Mouse (Mus musculus) small intestine, adult 2 months (tissue): ENCODE measurements around the gene Vldlr. TPM values are rescaled to one million over a fixed set of nuclear protein-coding genes. Genes with fewer than 3 reads are reported as not detected.

Experiments
- H3K27ac ChIP-seq: fragments of 200-500 bp; 2 replicates; pipeline ENCODE4 v1.5.1; 2012; ENCODE audit warnings: low read depth, low read length, control low read depth, inconsistent platforms; ENCODE audit not compliant: insufficient read depth
- H3K27me3 ChIP-seq: fragments of 200-500 bp; 2 replicates; pipeline ENCODE4 v1.6.1; 2012; ENCODE audit warnings: mild to moderate bottlenecking, moderate library complexity, low read length, inconsistent platforms; ENCODE audit not compliant: control insufficient read depth, insufficient read depth
- H3K36me3 ChIP-seq: fragments of 200-500 bp; 2 replicates; pipeline ENCODE4 v1.6.1; 2012; ENCODE audit warnings: mild to moderate bottlenecking, low read length, control low read depth, inconsistent platforms; ENCODE audit not compliant: control insufficient read depth, insufficient read depth
- H3K4me1 ChIP-seq: fragments of 200-500 bp; 2 replicates; pipeline ENCODE4 v1.6.1; 2012; ENCODE audit warnings: low read length, inconsistent platforms, mixed read lengths; ENCODE audit not compliant: control insufficient read depth, insufficient read depth, insufficient read length
- H3K4me3 ChIP-seq: fragments of 200-500 bp; 2 replicates; pipeline ENCODE4 v1.5.1; 2012; ENCODE audit warnings: low read depth, mild to moderate bottlenecking, control low read depth, inconsistent platforms, low read length, moderate library complexity
- CTCF ChIP-seq: fragments of 200-500 bp; IDR thresholded peaks from 2 replicates; pipeline ENCODE4 v1.5.1; 2012; ENCODE audit warnings: low read depth, mild to moderate bottlenecking, control low read depth, inconsistent platforms, low read length, moderate library complexity, mixed read lengths; ENCODE audit not compliant: insufficient replicate concordance, insufficient read length; ENCODE audit errors: extremely low read depth
- POLR2A ChIP-seq: fragments of 200-500 bp; IDR thresholded peaks from 2 replicates; pipeline ENCODE4 v1.6.1; 2012; ENCODE audit warnings: low read depth, mild to moderate bottlenecking, control low read depth, inconsistent platforms, low read length, moderate library complexity
- WGBS: fragments of 180-500 bp; shearing (Covaris S2); methylation state at CpG from one replicate; pipeline ENCODE4 v1.1.7; 2018; 5-methylcytosine and 5-hydroxymethylcytosine counted together
- polyA plus RNA-seq: library from polyadenylated mRNA; depleted of rRNA; stranded (reverse); fragments of >200 nt; gene quantifications from 2 replicates; pipeline ENCODE4 v1.2.3, GENCODE M21; 2012

Vldlr gene
- polyA plus RNA-seq, 1 experiment: 3.9 TPM

DNA sequence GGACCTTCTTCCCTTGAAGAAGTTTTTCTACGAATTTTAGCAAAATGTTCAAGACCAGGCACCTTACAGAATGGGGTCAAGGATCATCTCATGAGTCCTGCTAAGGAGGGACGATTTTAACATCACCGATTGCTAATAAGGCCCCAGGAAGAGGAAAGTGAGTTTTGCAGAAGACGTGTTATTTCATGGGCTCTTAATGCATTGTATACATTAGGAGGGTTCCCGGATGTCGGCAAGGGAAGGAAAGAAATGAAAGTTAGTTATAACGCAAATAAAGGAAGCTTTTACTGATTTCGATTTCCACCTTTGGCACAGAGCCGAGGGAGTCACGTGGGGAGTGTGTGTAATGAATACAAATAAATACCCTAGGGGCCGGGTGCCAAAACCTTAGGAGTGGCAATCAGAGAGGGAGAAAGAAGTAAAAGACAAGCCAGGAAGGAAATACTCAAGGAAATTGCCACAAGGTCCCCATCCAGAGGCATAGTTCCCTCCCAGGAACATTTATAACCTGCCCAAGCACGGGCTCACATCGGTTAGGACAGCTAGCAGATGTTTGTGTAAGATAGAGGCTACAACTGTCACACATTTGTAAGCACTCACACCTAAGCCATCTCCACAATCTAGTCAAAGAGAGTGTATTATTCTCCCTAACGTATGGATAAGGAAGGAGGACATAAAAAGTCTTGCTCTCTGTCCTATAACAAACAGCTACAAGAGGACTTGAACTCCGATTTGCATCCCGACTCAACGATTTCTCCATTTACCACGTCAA is 35.7 kb upstream of the Vldlr start:
- Histone ChIP-seq H3K27me3 (no peaks in the 10 kb centered on the region), H3K27ac (no peak overlapping the region), H3K4me1 (peaks cover 2% of the 10 kb centered on the region; the same call in 1 of the 2 replicates), H3K4me3 (no peak overlapping the region), H3K36me3 (no peaks in the 10 kb centered on the region)
- TF ChIP-seq POLR2A: no peak
- no peak for TF ChIP-seq CTCF
- 19% methylated on average over 18 of the region's 18 CpGs for WGBS

DNA sequence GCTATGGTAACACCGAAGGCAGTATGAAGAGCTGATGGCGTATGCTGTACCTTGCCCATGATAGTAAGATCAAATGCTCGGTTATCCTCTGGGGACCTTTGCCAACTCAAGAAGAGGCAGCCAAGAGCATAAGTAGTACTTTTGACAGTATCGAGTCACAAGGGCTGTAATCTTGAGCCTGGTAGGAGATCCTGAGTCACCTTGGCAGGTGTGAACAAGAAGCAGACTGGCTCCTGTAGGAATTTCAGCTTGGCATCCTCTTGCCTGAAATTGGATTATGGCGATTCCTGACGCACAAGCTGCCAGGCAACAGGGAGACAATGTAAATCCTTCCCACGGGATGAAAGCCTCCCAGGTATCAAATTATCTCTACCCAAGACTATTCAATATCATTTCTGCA is 32.8 kb upstream of the Vldlr start:
- Histone ChIP-seq H3K4me3 (no peak overlapping the region), H3K4me1 (peaks cover 2% of the 10 kb centered on the region; the same call in 1 of the 2 replicates), H3K27me3 (no peaks in the 10 kb centered on the region), H3K27ac (no peak overlapping the region), H3K36me3 (no peaks in the 10 kb centered on the region)
- TF ChIP-seq POLR2A: no peak
- no peak for TF ChIP-seq CTCF
- 85% methylated on average over 7 of the region's 7 CpGs for WGBS

DNA sequence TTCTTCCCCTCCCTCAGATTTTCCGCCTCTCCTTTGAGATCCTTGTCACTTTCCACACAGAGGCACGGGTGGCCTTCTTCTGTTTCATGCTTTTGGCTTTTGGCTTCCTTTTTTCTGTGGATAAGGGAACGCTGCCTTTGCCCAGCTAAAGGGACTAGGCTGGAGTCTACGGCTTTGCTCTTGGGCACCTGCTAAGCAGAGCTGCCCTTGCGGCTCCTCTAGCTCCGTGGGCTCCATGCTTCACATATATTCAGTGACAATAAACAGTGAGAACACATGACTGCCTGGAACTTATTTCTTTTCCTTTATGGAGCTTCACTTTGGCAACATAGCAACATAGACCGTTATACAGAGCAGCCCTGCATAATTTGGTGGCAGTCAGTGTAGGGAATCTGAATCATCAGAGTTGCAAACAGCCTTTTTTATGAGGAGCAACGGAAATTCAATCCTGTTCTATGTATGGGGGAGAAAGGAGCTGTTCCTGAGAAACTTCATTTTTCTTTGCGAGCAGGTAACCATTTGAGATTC is 12.5 kb upstream of the Vldlr start:
- Histone ChIP-seq H3K36me3 (no peaks in the 10 kb centered on the region), H3K27me3 (no peaks in the 10 kb centered on the region), H3K4me1 (no peaks in the 10 kb centered on the region), H3K27ac (no peak overlapping the region), H3K4me3 (no peak overlapping the region)
- 81% methylated on average over 9 of the region's 9 CpGs for WGBS
- no peak for TF ChIP-seq CTCF
- no peak for TF ChIP-seq POLR2A

DNA sequence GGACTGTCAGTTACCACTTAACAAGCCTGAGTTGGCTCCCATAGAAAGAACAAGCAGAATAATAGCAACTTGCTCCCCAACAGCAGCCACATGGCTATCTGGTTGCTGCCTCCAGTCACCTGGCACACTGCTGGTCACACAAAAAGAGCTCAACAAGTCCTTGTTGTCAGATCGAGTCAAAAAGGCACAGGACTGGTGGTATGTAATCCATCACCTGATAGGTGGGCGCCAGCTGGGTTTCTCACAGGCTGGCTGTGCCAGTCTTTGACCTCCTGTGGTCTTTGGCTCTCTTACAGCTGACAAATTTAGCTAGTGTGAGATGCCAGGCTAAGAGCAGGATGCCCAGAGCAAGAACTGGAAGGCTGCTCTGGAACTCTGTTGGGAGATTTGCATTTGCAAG is 5.3 kb upstream of the Vldlr start:
- Histone ChIP-seq H3K27me3 (no peaks in the 10 kb centered on the region), H3K36me3 (no peaks in the 10 kb centered on the region), H3K27ac (no peak overlapping the region), H3K4me3 (no peak overlapping the region), H3K4me1 (no peaks in the 10 kb centered on the region)
- TF ChIP-seq POLR2A: no peak
- no peak for TF ChIP-seq CTCF
- WGBS: 65% methylated on average over 2 of the region's 2 CpGs

DNA sequence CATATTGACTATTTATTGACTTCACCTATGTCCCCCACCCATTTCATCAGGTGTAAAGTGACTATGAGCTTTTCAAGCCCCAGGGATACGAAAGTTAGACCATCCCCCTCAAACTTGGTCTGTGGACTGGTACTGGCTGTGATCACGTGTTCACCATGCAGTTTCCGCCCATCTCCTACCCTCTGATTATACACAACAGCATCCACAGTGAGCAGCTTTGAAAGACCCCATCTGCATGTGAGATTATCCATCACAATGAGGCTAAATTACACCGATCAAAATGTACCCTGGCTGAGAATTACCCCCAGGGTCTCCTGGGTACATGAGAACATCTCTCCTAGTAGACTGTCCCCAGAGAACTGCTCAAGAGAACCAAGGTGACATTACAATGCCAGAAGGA is 688 bp upstream of the Vldlr start:
- Histone ChIP-seq H3K4me3 (no peak overlapping the region), H3K27ac (no peak overlapping the region), H3K4me1 (peaks cover 12% of the 10 kb centered on the region), H3K36me3 (no peaks in the 10 kb centered on the region), H3K27me3 (peaks cover 13% of the 10 kb centered on the region)
- WGBS: 78% methylated on average over 4 of the region's 4 CpGs
- TF ChIP-seq POLR2A (no peak), CTCF (no peak)

DNA sequence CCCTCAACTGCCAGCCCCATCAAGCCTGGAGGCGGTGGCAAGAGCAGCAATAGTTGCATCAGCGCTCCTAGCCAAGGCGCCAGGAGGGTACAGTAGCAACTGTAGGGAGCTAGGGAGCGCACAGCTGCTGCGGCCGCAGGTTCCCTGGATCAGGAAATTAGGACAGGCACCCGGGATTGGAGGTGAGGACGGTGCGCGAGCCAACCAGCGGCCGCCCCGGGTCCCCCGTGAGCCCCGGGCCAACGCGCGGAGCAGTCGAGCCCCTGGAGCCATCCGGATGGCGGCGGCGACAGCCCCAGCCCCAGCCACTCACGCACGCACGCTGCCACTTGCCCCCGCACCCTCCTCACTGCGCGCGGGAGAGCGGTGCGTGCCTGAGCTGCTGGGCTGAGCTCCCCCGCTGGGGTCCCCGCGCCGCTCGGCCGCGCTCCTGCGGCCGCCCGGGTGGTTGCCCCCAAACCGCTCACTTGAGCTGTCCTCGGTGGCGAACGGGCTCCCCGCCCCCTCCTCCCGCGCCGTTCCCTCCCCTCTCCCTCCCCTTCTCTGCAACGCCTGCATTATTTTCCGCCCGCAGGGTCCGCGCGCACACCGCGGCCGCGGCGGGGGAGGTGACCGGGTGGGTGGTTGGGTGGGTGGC is 601 bp downstream of the Vldlr start:
- Histone ChIP-seq H3K27me3 (peaks cover 13% of the 10 kb centered on the region), H3K27ac (no peak overlapping the region), H3K4me3 (peak overlapping the region; percentile 48), H3K36me3 (no peaks in the 10 kb centered on the region), H3K4me1 (peaks cover 12% of the 10 kb centered on the region)
- WGBS: 2% methylated on average over 57 of the region's 62 CpGs
- TF ChIP-seq CTCF: no peak

DNA sequence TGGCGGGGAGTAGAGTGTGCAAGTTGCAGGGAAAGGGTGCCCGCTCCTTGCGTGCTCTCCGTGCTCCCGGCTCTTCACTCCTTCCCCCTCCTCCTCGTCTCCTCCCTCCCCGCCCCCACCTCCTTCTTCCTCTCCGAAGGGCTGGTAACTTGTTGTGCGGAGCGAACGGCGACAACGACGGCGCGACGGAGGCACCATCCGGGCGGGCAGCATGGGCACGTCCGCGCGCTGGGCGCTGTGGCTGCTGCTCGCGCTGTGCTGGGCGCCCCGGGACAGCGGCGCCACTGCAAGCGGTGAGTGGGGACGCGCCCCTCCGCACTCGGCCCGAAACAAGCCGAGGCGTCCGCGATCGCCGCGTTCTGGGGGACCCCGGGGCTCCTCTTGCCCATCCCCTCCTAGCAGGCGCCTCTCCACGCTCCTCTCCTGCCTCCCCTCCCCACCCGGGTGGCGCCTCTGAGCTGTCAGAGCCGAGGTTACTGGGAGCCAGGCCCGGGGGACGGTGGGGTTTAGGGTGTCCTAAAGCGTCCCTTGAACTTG is 1.2 kb downstream of the Vldlr start:
- WGBS: 1% methylated on average over 52 of the region's 52 CpGs
- peaks cover 12% of the 10 kb centered on the region for H3K4me1 ChIP-seq
- no peaks in the 10 kb centered on the region for H3K36me3 ChIP-seq
- no peak overlapping the region for H3K27ac ChIP-seq
- TF ChIP-seq CTCF (no peak), POLR2A (no peak)
- H3K27me3 ChIP-seq: peaks cover 13% of the 10 kb centered on the region
- peak overlapping the region; percentile 48 for H3K4me3 ChIP-seq
